Mouse (Mus musculus): ENCODE measurements around the gene Wdr24. TPM values are rescaled to one million over a fixed set of nuclear protein-coding genes. Genes with fewer than 3 reads are reported as not detected.

Gene Wdr24
- 10 to 100 TPM; 23.9 to 26.5 TPM for total RNA-seq (2021)

- peak; percentile 73 to 81 for DNase-seq (ENCODE audit: low spot score in 2 of 2)
- intact Hi-C loops (cut with DNase I), result no loop called here
Measured at GRCm38 (mm10) chr17:25823452-25823851, at the start of gene Wdr24. TSS of gene Wdr24 (plus strand) at chr17:25823627.

- no peak for DNase-seq (ENCODE audit: low spot score in 2 of 2)
- intact Hi-C loops (cut with DNase I), result no loop called here
Measured at GRCm38 (mm10) chr17:25775318-25776062, 47.9 kb upstream of the Wdr24 start.

- no peak for DNase-seq (ENCODE audit: low spot score in 2 of 2)
- intact Hi-C loops (cut with DNase I), result no loop called here
Measured at GRCm38 (mm10) chr17:25777948-25778347, 45.5 kb upstream of the Wdr24 start.

GRCm38 (mm10) chr17:25781339-25781738, 42.1 kb upstream of the Wdr24 start:
- intact Hi-C loops (cut with DNase I), result no loop called here
- no peak for DNase-seq (ENCODE audit: low spot score in 2 of 2)

GRCm38 (mm10) chr17:25783086-25783485, 40.3 kb upstream of the Wdr24 start:
- no peak for DNase-seq (ENCODE audit: low spot score in 2 of 2)
- intact Hi-C loops (cut with DNase I), result no loop called here

- DNase-seq (ENCODE audit: low spot score in 2 of 2), result no peak
- intact Hi-C loops (cut with DNase I), result no loop called here
Measured at GRCm38 (mm10) chr17:25783861-25784574, 39.4 kb upstream of the Wdr24 start.

- peak; percentile 96 to 98 for DNase-seq (ENCODE audit: low spot score in 2 of 2)
- intact Hi-C loops (cut with DNase I), result no loop called here
Measured at GRCm38 (mm10) chr17:25785281-25785745, 38.1 kb upstream of the Wdr24 start, which contains the start of gene Haghl. TSS of gene Haghl (minus strand) at chr17:25785673.

GRCm38 (mm10) chr17:25786280-25786679, 37.1 kb upstream of the Wdr24 start, which contains the start of gene Ccdc78:
TSS of gene Ccdc78 (plus strand) at chr17:25786580.
- DNase-seq (ENCODE audit: low spot score in 2 of 2), result no peak
- intact Hi-C loops (cut with DNase I), result no loop called here

- no peak for DNase-seq (ENCODE audit: low spot score in 2 of 2)
Measured at GRCm38 (mm10) chr17:25786781-25787504, 36.5 kb upstream of the Wdr24 start.

GRCm38 (mm10) chr17:25791320-25791842, 32.0 kb upstream of the Wdr24 start:
- DNase-seq (ENCODE audit: low spot score in 2 of 2), result no peak

More at GRCm38 (mm10) chr17:25786781-25787504, 36.5 kb upstream of the Wdr24 start:
- intact Hi-C loops (cut with DNase I), result no loop called here

GRCm38 (mm10) chr17:25791843-25792527, 31.4 kb upstream of the Wdr24 start:
- peak; percentile 89 for DNase-seq (ENCODE audit: low spot score in 2 of 2)
- intact Hi-C loops (cut with DNase I), result loop anchor here (5.0 kb wide), 1 partner anchor 315 kb away; no protein-coding TSS in a partner anchor

More at GRCm38 (mm10) chr17:25791320-25791842, 32.0 kb upstream of the Wdr24 start:
- intact Hi-C loops (cut with DNase I), result loop anchor here (5.0 kb wide), 1 partner anchor 314 kb away; no protein-coding TSS in a partner anchor

GRCm38 (mm10) chr17:25792615-25793014, 30.8 kb upstream of the Wdr24 start, which contains the start of gene Fam173a:
TSS of gene Fam173a (minus strand) at chr17:25792901.
- intact Hi-C loops (cut with DNase I), result loop anchor here (5.0 kb wide), 1 partner anchor 315 kb away; no protein-coding TSS in a partner anchor
- peak; percentile 54 to 69 for DNase-seq (ENCODE audit: low spot score in 2 of 2)

GRCm38 (mm10) chr17:25794197-25794596, 29.2 kb upstream of the Wdr24 start:
- intact Hi-C loops (cut with DNase I), result loop anchor here (5.0 kb wide), 1 partner anchor 317 kb away; no protein-coding TSS in a partner anchor
- no peak for DNase-seq (ENCODE audit: low spot score in 2 of 2)

- no peak for DNase-seq (ENCODE audit: low spot score in 2 of 2)
- intact Hi-C loops (cut with DNase I), result loop anchor here (5.0 kb wide), 1 partner anchor 318 kb away; no protein-coding TSS in a partner anchor
Measured at GRCm38 (mm10) chr17:25794998-25795397, 28.4 kb upstream of the Wdr24 start.

- DNase-seq (ENCODE audit: low spot score in 2 of 2), result no peak
- intact Hi-C loops (cut with DNase I), result no loop called here
Measured at GRCm38 (mm10) chr17:25795609-25796092, 27.8 kb upstream of the Wdr24 start, which contains the start of gene AC134908.4. TSS of gene AC134908.4 (minus strand) at chr17:25795659.

GRCm38 (mm10) chr17:25796211-25796771, 27.1 kb upstream of the Wdr24 start:
- intact Hi-C loops (cut with DNase I), result no loop called here
- DNase-seq (ENCODE audit: low spot score in 2 of 2), result no peak

- DNase-seq (ENCODE audit: low spot score in 2 of 2), result peak; percentile 69
- intact Hi-C loops (cut with DNase I), result loop anchor here (1.0 kb wide), 1 partner anchor 24 kb away; the partner anchor contains the start of gene Narfl
Measured at GRCm38 (mm10) chr17:25796951-25797369, 26.5 kb upstream of the Wdr24 start, which contains the start of gene Metrn. TSS of gene Metrn (minus strand) at chr17:25797136.

GRCm38 (mm10) chr17:25801029-25801428, 22.4 kb upstream of the Wdr24 start:
- intact Hi-C loops (cut with DNase I), result loop anchor here (1.0 to 10.0 kb wide), 3 partner anchors 28 to 226 kb away; partner anchors contain the start of genes Lmf1, Narfl and Sox8
- DNase-seq (ENCODE audit: low spot score in 2 of 2), result no peak
